Mouse (Mus musculus) limb, embryonic 11.5 days (tissue): ENCODE measurements around the gene Palm2. TPM values are rescaled to one million over a fixed set of nuclear protein-coding genes. Genes with fewer than 3 reads are reported as not detected.

ENCODE experiments used
- ATAC-seq: fragments of 200-750 bp; cut with Nextera tagmentation; 2 replicates; pipeline ENCODE4 v1.8.0; 2017; ENCODE audit warnings: low read depth; ENCODE audit not compliant: insufficient number of reproducible peaks, low FRiP score, low TSS enrichment
- DNase-seq: peaks from one replicate; pipeline ENCODE4 v3.0.0-alpha.2; 2015; ENCODE audit warnings: low spot score
- H3K27ac ChIP-seq: fragments of 300-500 bp; sonication (generic); replicated peaks from 2 replicates; pipeline ENCODE4 v1.5.1; 2014; ENCODE audit warnings: low read depth, mild to moderate bottlenecking, low read length
- H3K27me3 ChIP-seq: fragments of 300-500 bp; sonication (generic); 2 replicates; pipeline ENCODE4 v1.6.1; 2014; ENCODE audit warnings: mild to moderate bottlenecking, low read length, mixed read lengths; ENCODE audit not compliant: control insufficient read depth, insufficient read depth
- H3K36me3 ChIP-seq: fragments of 300-500 bp; sonication (generic); 2 replicates; pipeline ENCODE4 v1.6.1; 2014; ENCODE audit warnings: mild to moderate bottlenecking, low read length, moderate library complexity, mixed read lengths; ENCODE audit not compliant: control insufficient read depth, insufficient read depth
- H3K4me1 ChIP-seq: fragments of 300-500 bp; sonication (generic); 2 replicates; pipeline ENCODE4 v1.6.1; 2014; ENCODE audit warnings: low read length, mixed read lengths; ENCODE audit not compliant: control insufficient read depth, insufficient read depth
- H3K4me2 ChIP-seq: fragments of 300-500 bp; sonication (generic); 2 replicates; pipeline ENCODE4 v1.6.1; 2014; ENCODE audit warnings: low read depth, mild to moderate bottlenecking, moderate library complexity; ENCODE audit not compliant: severe bottlenecking
- H3K4me3 ChIP-seq: fragments of 300-500 bp; sonication (generic); 2 replicates; pipeline ENCODE4 v1.5.1; 2014; ENCODE audit warnings: low read depth, low read length
- H3K9ac ChIP-seq: fragments of 300-500 bp; sonication (generic); 2 replicates; pipeline ENCODE4 v1.6.1; 2014; ENCODE audit warnings: mild to moderate bottlenecking, low read length
- H3K9me3 ChIP-seq: fragments of 300-500 bp; sonication (generic); 2 replicates; pipeline ENCODE4 v1.6.1; 2016; ENCODE audit warnings: low read length; ENCODE audit not compliant: control insufficient read depth
- WGBS: fragments of 180-500 bp; shearing (Covaris S2); extraction: QIAGEN DNeasy Blood & Tissue Kit; methylation state at CpG from one replicate; pipeline ENCODE4 v1.1.7; 2014; 5-methylcytosine and 5-hydroxymethylcytosine counted together
- polyA plus RNA-seq: library from polyadenylated mRNA; unstranded; fragments of >200 nt; fragmentation: Nextera tagmentation; extraction: Ambion mirVana; gene quantifications from 2 replicates; pipeline ENCODE4 v1.2.1, GENCODE M21; 2014

Palm2 gene
- polyA plus RNA-seq, 1 experiment from 2014 or later: 4.1 TPM

DNA sequence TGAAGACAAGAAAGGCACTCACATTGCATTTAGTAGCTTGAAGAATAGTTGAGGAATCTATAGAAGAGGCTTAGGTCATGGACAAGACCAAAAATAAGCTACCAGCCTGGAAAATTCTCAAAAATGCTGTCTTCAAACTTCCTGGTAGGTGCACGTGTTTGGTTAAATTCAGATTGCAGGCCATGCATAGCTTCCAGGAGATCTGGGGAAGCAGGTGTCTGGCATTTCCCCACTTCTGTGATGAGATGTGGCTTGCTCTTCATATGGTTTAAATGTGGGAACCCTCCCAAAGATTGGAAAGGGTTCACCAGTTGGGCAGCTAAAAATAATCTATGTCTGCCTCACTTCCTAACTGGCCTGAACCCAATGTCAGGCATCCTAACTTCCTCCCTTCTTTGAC lies 131.2 kb downstream of the Palm2 start:
- ATAC-seq (no peak), DNase-seq (no peak)
- H3K4me1 ChIP-seq: peaks cover 12% of the 10 kb centered on the region
- no peak overlapping the region for H3K4me2 ChIP-seq
- no peaks in the 10 kb centered on the region for H3K9me3 ChIP-seq
- H3K36me3 ChIP-seq: no peaks in the 10 kb centered on the region
- no peak overlapping the region for H3K27ac ChIP-seq
- 87% methylated on average over 1 of the region's 1 CpGs for WGBS
- H3K9ac ChIP-seq: no peak overlapping the region
- H3K27me3 ChIP-seq: no peaks in the 10 kb centered on the region
- no peak overlapping the region for H3K4me3 ChIP-seq

DNA sequence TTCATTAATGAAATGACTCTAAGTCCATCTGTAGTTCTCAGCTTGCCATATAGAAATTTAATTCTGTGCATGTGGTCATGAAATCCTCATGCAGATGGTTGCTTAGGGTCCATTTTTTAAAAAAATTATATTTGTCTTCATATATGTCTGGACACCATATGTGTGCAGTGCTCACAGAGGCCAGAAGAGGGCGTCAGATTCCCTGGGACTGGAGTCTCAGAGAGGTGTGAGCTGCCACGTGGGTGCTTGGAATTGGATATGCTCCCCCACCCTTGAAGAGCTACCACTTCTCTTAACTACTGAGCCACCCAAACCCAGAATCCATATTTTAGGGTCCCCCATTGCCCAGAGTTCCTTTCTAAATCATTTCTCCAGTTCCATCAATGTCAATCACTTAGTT lies 131.8 kb downstream of the Palm2 start:
- Histone ChIP-seq H3K4me3 (no peak overlapping the region), H3K27me3 (no peaks in the 10 kb centered on the region), H3K27ac (no peak overlapping the region), H3K9ac (no peak overlapping the region), H3K36me3 (no peaks in the 10 kb centered on the region), H3K9me3 (no peaks in the 10 kb centered on the region), H3K4me2 (no peak overlapping the region), H3K4me1 (peaks cover 12% of the 10 kb centered on the region)
- DNase-seq (no peak), ATAC-seq (no peak)
- 59% methylated on average over 2 of the region's 2 CpGs for WGBS

DNA sequence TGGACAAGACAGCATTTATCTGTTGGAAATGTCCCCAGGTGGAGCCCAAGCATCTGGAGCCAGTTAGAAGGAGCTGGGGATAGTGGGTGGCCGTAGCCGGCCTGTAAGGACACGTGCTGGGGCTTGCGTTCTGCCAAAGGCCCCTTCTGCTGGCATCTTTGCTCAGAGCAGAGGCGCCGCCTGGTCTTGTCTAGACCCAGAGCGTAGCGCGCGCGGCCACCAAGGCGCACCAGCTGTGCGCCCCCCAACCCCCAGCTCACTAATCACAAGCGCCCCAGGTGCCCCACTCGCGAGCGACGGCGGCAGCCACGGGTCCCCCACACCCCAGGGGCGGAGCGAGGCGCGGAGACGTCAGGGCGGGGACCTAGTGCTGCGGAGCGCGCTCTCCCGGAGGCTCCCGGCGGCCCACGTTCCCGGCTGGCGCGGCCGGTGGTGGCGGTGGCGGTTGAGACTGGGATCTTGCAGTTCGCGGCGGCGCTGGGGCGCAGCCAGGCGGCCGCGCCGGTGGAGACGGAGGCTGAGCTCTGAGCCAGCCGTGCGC lies 133.7 kb downstream of the Palm2 start, which contains the start of gene Pakap:
TSS of gene Pakap (plus strand) at position 514 of the 541 bp plus-strand sequence.
- peak within 1 kb of the TSS; percentile 64 for H3K4me3 ChIP-seq
- H3K9me3 ChIP-seq: no peaks in the 10 kb centered on the region
- H3K27ac ChIP-seq: peak within 1 kb of the TSS; percentile 87
- DNase-seq (peak; percentile 79), ATAC-seq (peak; percentile 82)
- WGBS: under 1% methylated on average over 49 of the region's 51 CpGs
- H3K4me1 ChIP-seq: peaks cover 12% of the 10 kb centered on the region
- peak within 1 kb of the TSS; percentile 82 for H3K9ac ChIP-seq
- H3K36me3 ChIP-seq: no peaks in the 10 kb centered on the region
- H3K27me3 ChIP-seq: no peaks in the 10 kb centered on the region
- H3K4me2 ChIP-seq: peak within 1 kb of the TSS; percentile 82

DNA sequence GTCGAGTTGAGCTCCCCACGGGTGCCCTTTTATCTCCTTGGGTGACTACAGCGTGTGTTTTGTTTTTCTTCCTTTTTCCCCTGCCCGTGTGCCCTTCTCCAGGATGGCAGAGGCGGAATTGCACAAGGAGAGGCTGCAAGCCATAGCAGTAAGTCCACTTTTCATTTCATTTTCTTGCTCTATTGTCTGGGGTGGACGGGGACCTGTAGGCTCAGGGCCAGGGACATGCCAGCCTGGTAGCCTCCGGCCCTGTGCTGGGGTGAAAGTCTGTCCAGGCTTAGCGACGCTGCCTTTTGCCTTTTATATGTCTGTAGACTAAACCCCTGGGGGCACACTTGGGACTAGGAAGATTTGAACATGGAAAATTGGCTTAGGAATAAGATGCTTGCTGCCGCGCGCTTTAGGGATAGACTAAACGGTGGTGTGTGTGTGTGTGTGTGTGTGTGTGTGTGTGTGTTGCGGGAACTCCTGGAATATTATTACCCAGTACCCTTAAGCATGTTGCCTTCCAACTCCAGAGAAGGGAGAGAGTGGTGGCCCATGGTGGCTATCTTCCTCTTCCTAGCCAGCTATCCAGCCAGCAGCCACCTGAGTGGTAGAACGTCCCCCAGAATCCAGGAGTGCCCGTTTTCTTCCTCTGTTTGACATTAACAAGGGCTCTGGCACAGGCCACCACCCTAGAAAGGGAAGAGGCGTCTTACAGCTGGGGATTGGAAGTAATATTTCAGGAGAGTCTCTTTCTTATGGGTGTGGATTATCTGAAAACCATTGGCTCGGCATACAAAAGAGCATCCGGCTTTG lies 134.4 kb downstream of the Palm2 start:
- H3K4me2 ChIP-seq: peak overlapping the region; percentile 82
- peak overlapping the region; percentile 82 for H3K9ac ChIP-seq
- DNase-seq (peak; percentile 56), ATAC-seq (no peak; the same call in 1 of the 2 replicates)
- peak overlapping the region; percentile 64 for H3K4me3 ChIP-seq
- H3K4me1 ChIP-seq: peaks cover 12% of the 10 kb centered on the region
- no peaks in the 10 kb centered on the region for H3K36me3 ChIP-seq
- no peaks in the 10 kb centered on the region for H3K9me3 ChIP-seq
- H3K27ac ChIP-seq: peak overlapping the region; percentile 87
- 44% methylated on average over 19 of the region's 19 CpGs for WGBS
- no peaks in the 10 kb centered on the region for H3K27me3 ChIP-seq

DNA sequence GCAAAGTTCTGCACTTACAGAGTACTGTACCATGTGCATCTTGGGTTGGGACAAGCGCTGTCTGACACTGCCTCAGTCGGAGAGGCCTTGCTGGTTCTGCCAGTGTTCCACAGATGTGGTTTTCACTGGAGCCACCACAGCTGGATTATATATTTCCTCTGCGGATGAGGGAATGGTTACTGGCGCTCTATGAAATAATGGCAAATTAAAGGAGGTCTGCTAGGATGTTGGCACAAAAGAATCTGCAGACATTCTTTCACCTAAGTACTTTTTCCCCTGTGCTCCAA lies 135.0 kb downstream of the Palm2 start:
- Histone ChIP-seq H3K4me3 (peak overlapping the region; percentile 64), H3K4me1 (peaks cover 12% of the 10 kb centered on the region), H3K9me3 (no peaks in the 10 kb centered on the region), H3K36me3 (no peaks in the 10 kb centered on the region), H3K9ac (no peak overlapping the region; the same call in 1 of the 2 replicates), H3K27me3 (no peaks in the 10 kb centered on the region), H3K4me2 (peak overlapping the region; percentile 82), H3K27ac (no peak overlapping the region)
- ATAC-seq (no peak), DNase-seq (no peak)
- WGBS: 63% methylated on average over 4 of the region's 4 CpGs

DNA sequence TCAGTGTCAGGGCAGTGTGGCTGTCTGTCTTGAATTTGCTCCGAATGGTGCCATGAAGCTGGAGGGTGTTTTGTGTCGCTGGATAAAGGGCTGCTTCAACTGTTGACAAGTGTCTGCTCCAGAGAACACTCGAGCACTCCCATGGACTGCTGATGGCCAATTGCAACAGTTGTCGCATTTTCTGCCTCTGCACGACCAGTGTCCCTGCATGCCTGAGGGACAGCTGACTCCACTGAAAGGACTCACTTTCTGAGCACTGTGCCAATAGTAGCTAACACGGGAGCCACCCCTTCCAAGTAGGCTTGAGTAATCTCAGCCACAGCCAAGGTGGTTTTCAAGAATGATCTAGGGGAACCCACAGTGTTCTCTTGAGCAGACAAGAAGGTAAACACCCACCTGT lies 135.7 kb downstream of the Palm2 start:
- H3K9ac ChIP-seq: no peak overlapping the region
- no peak overlapping the region for H3K27ac ChIP-seq
- ATAC-seq (no peak), DNase-seq (no peak)
- WGBS: 74% methylated on average over 6 of the region's 6 CpGs
- H3K4me3 ChIP-seq: 0 out of 2 replicates have a peak overlapping the region, but pooled peaks have one; percentile 64
- no peaks in the 10 kb centered on the region for H3K36me3 ChIP-seq
- H3K27me3 ChIP-seq: no peaks in the 10 kb centered on the region
- peaks cover 12% of the 10 kb centered on the region for H3K4me1 ChIP-seq
- H3K9me3 ChIP-seq: no peaks in the 10 kb centered on the region
- peak overlapping the region; percentile 82; the same call in 1 of the 2 replicates for H3K4me2 ChIP-seq

DNA sequence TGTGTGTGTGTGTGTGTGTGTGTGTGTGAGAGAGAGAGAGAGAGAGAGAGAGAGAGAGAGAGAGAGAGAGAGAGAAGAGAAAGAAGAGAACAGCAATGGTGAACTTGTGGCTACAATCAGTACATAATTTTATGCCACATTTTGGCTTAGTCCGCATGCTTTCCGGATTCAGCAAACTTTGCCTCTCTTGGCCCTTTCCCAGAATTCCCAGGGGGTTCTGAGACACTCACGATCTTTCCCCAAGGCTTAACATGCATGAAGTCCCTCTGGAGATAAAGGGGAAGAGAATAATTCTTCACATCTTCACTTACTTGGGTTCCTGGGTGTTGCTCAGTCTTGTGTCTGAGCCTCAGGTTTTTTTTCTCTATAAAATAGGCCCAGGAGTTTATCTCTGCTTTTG lies 136.2 kb downstream of the Palm2 start:
- DNase-seq: no peak
- peaks cover 12% of the 10 kb centered on the region for H3K4me1 ChIP-seq
- no peak for ATAC-seq
- no peak overlapping the region for H3K4me3 ChIP-seq
- H3K9me3 ChIP-seq: no peaks in the 10 kb centered on the region
- H3K27me3 ChIP-seq: no peaks in the 10 kb centered on the region
- no peak overlapping the region for H3K27ac ChIP-seq
- WGBS: 81% methylated on average over 3 of the region's 3 CpGs
- H3K9ac ChIP-seq: no peak overlapping the region
- H3K36me3 ChIP-seq: no peaks in the 10 kb centered on the region
- no peak overlapping the region for H3K4me2 ChIP-seq

DNA sequence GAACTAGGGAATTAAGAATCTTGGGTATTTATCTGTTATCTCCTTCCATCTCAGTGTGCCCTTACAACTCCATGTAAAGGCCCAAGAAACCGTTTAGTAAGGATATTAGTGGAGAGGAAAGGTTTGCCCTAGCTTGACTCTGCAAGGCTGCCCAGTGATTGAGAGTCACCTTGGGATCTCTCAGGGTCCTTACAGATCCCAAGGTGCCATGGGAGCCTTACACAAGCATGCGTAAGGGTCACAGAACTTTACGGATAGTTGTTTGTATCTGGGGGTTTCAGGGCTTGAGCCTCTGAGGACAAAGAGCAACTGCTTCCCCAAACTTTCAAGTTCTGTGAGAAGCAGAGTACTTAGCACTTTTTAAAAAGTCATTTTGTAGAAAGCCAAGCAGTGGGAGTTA lies 140.1 kb downstream of the Palm2 start:
- 86% methylated on average over 3 of the region's 3 CpGs for WGBS
- DNase-seq (no peak), ATAC-seq (no peak)
- 0 out of 2 replicates have a peak, but pooled peaks cover 4% of the 10 kb centered on the region for H3K4me1 ChIP-seq
- no peak overlapping the region for H3K27ac ChIP-seq
- no peaks in the 10 kb centered on the region for H3K27me3 ChIP-seq
- no peak overlapping the region for H3K4me2 ChIP-seq
- H3K4me3 ChIP-seq: no peak overlapping the region
- no peaks in the 10 kb centered on the region for H3K9me3 ChIP-seq
- H3K36me3 ChIP-seq: no peaks in the 10 kb centered on the region
- H3K9ac ChIP-seq: no peak overlapping the region
